Mouse (Mus musculus): ENCODE measurements around the gene Itga6. TPM values are rescaled to one million over a fixed set of nuclear protein-coding genes. Genes with fewer than 3 reads are reported as not detected.

Gene Itga6
- polyA plus RNA-seq, 1 experiment from 2014 or later, result 51.6 TPM

- H3K4me3 ChIP-seq (replicated peaks), result peak overlapping the region; percentile 77
- H3K36me3 ChIP-seq, result no peaks in the 10 kb centered on the region
- peak; percentile 71 for ATAC-seq (ENCODE audit: insufficient number of reproducible peaks, low FRiP score, low TSS enrichment, low read depth)
- peak overlapping the region; percentile 66 for H3K27ac ChIP-seq (replicated peaks)
- WGBS, result under 1% methylated on average over 40 of the region's 40 CpGs
- peak overlapping the region; percentile 69 for H3K9ac ChIP-seq
- H3K4me2 ChIP-seq (replicated peaks), result peak overlapping the region; percentile 95
- H3K4me1 ChIP-seq, result peaks cover 3% of the 10 kb centered on the region; the same call in 1 of the 2 replicates
- H3K27me3 ChIP-seq, result 0 out of 2 replicates have a peak, but pooled peaks cover 3% of the 10 kb centered on the region
- H3K9me3 ChIP-seq (replicated peaks), result no peaks in the 10 kb centered on the region
Measured at GRCm38 (mm10) chr2:71787156-71787590, 41.8 kb downstream of the Itga6 start.

- 0 out of 2 replicates have a peak, but pooled peaks cover 3% of the 10 kb centered on the region for H3K27me3 ChIP-seq
- 5% methylated on average over 32 of the region's 32 CpGs for whole genome bisulfite sequencing
- H3K4me3 ChIP-seq (replicated peaks), result peak overlapping the region; percentile 77
- ATAC-seq (ENCODE audit: insufficient number of reproducible peaks, low FRiP score, low TSS enrichment, low read depth), result 0 out of 2 replicates have a peak, but pooled peaks have one; percentile 8
- no peaks in the 10 kb centered on the region for H3K36me3 ChIP-seq
- H3K9ac ChIP-seq, result peak overlapping the region; percentile 69
- peak overlapping the region; percentile 66 for H3K27ac ChIP-seq (replicated peaks)
- H3K4me1 ChIP-seq, result peaks cover 3% of the 10 kb centered on the region; the same call in 1 of the 2 replicates
- no peaks in the 10 kb centered on the region for H3K9me3 ChIP-seq (replicated peaks)
- peak overlapping the region; percentile 95 for H3K4me2 ChIP-seq (replicated peaks)
Measured at GRCm38 (mm10) chr2:71787591-71788460, 42.4 kb downstream of the Itga6 start.

- Histone ChIP-seq H3K4me3 (replicated peaks) (no peak overlapping the region), H3K27me3 (0 out of 2 replicates have a peak, but pooled peaks cover 3% of the 10 kb centered on the region), H3K4me2 (replicated peaks) (no peak overlapping the region), H3K27ac (replicated peaks) (no peak overlapping the region), H3K36me3 (no peaks in the 10 kb centered on the region), H3K9ac (no peak overlapping the region), H3K9me3 (replicated peaks) (no peaks in the 10 kb centered on the region), H3K4me1 (peaks cover 16% of the 10 kb centered on the region)
- no peak for ATAC-seq (ENCODE audit: insufficient number of reproducible peaks, low FRiP score, low TSS enrichment, low read depth)
- WGBS, result 75% methylated on average over 5 of the region's 5 CpGs
Measured at GRCm38 (mm10) chr2:71790752-71791151, 45.3 kb downstream of the Itga6 start.

GRCm38 (mm10) chr2:71791203-71791602 lies 45.8 kb downstream of the Itga6 start:
- no peak overlapping the region for H3K4me2 ChIP-seq (replicated peaks)
- H3K36me3 ChIP-seq, result no peaks in the 10 kb centered on the region
- no peak overlapping the region for H3K9ac ChIP-seq
- H3K27ac ChIP-seq (replicated peaks), result no peak overlapping the region
- no peak for ATAC-seq (ENCODE audit: insufficient number of reproducible peaks, low FRiP score, low TSS enrichment, low read depth)
- peaks cover 16% of the 10 kb centered on the region for H3K4me1 ChIP-seq
- H3K27me3 ChIP-seq, result 0 out of 2 replicates have a peak, but pooled peaks cover 3% of the 10 kb centered on the region
- H3K4me3 ChIP-seq (replicated peaks), result no peak overlapping the region
- no peaks in the 10 kb centered on the region for H3K9me3 ChIP-seq (replicated peaks)
- 82% methylated on average over 2 of the region's 2 CpGs for WGBS

- Histone ChIP-seq H3K9me3 (replicated peaks) (no peaks in the 10 kb centered on the region), H3K4me3 (replicated peaks) (no peak overlapping the region), H3K9ac (no peak overlapping the region), H3K4me2 (replicated peaks) (no peak overlapping the region), H3K36me3 (no peaks in the 10 kb centered on the region), H3K27me3 (no peaks in the 10 kb centered on the region), H3K4me1 (peaks cover 16% of the 10 kb centered on the region), H3K27ac (replicated peaks) (no peak overlapping the region)
- WGBS, result 57% methylated on average over 6 of the region's 6 CpGs
- no peak for ATAC-seq (ENCODE audit: insufficient number of reproducible peaks, low FRiP score, low TSS enrichment, low read depth)
Measured at GRCm38 (mm10) chr2:71794139-71794538, 48.7 kb downstream of the Itga6 start.

GRCm38 (mm10) chr2:71796787-71797186 lies 51.4 kb downstream of the Itga6 start:
- Histone ChIP-seq H3K4me3 (replicated peaks) (no peak overlapping the region), H3K27me3 (no peaks in the 10 kb centered on the region), H3K27ac (replicated peaks) (no peak overlapping the region), H3K4me1 (peaks cover 22% of the 10 kb centered on the region), H3K9ac (no peak overlapping the region), H3K9me3 (replicated peaks) (no peaks in the 10 kb centered on the region), H3K4me2 (replicated peaks) (no peak overlapping the region), H3K36me3 (no peaks in the 10 kb centered on the region)
- WGBS, result 77% methylated on average over 6 of the region's 6 CpGs
- no peak for ATAC-seq (ENCODE audit: insufficient number of reproducible peaks, low FRiP score, low TSS enrichment, low read depth)

GRCm38 (mm10) chr2:71800798-71801197 lies 55.4 kb downstream of the Itga6 start:
- Histone ChIP-seq H3K4me3 (replicated peaks) (no peak overlapping the region), H3K9me3 (replicated peaks) (no peaks in the 10 kb centered on the region), H3K4me1 (peaks cover 10% of the 10 kb centered on the region; the same call in 1 of the 2 replicates), H3K9ac (no peak overlapping the region), H3K4me2 (replicated peaks) (no peak overlapping the region), H3K27ac (replicated peaks) (no peak overlapping the region), H3K36me3 (no peaks in the 10 kb centered on the region), H3K27me3 (no peaks in the 10 kb centered on the region)
- ATAC-seq (ENCODE audit: insufficient number of reproducible peaks, low FRiP score, low TSS enrichment, low read depth), result no peak
- 64% methylated on average over 6 of the region's 6 CpGs for WGBS

GRCm38 (mm10) chr2:71801691-71802090 lies 56.3 kb downstream of the Itga6 start:
- Histone ChIP-seq H3K4me1 (peaks cover 18% of the 10 kb centered on the region), H3K9me3 (replicated peaks) (no peaks in the 10 kb centered on the region), H3K36me3 (no peaks in the 10 kb centered on the region), H3K4me2 (replicated peaks) (no peak overlapping the region), H3K4me3 (replicated peaks) (no peak overlapping the region), H3K27me3 (no peaks in the 10 kb centered on the region), H3K27ac (replicated peaks) (no peak overlapping the region), H3K9ac (no peak overlapping the region)
- ATAC-seq (ENCODE audit: insufficient number of reproducible peaks, low FRiP score, low TSS enrichment, low read depth), result no peak
- WGBS, result 64% methylated on average over 7 of the region's 7 CpGs

- Histone ChIP-seq H3K4me2 (replicated peaks) (no peak overlapping the region), H3K36me3 (no peaks in the 10 kb centered on the region), H3K27ac (replicated peaks) (no peak overlapping the region), H3K4me3 (replicated peaks) (no peak overlapping the region), H3K9ac (no peak overlapping the region), H3K27me3 (no peaks in the 10 kb centered on the region), H3K4me1 (peaks cover 18% of the 10 kb centered on the region), H3K9me3 (replicated peaks) (no peaks in the 10 kb centered on the region)
- WGBS, result 57% methylated on average over 4 of the region's 4 CpGs
- no peak for ATAC-seq (ENCODE audit: insufficient number of reproducible peaks, low FRiP score, low TSS enrichment, low read depth)
Measured at GRCm38 (mm10) chr2:71802131-71802530, 56.7 kb downstream of the Itga6 start.

GRCm38 (mm10) chr2:71805120-71805519 lies 59.7 kb downstream of the Itga6 start:
- Histone ChIP-seq H3K27me3 (no peaks in the 10 kb centered on the region), H3K4me1 (peaks cover 18% of the 10 kb centered on the region), H3K27ac (replicated peaks) (no peak overlapping the region), H3K9ac (no peak overlapping the region), H3K36me3 (no peaks in the 10 kb centered on the region), H3K9me3 (replicated peaks) (no peaks in the 10 kb centered on the region), H3K4me2 (replicated peaks) (no peak overlapping the region), H3K4me3 (replicated peaks) (no peak overlapping the region)
- WGBS, result 68% methylated on average over 7 of the region's 7 CpGs
- ATAC-seq (ENCODE audit: insufficient number of reproducible peaks, low FRiP score, low TSS enrichment, low read depth), result no peak

GRCm38 (mm10) chr2:71805611-71806567 lies 60.5 kb downstream of the Itga6 start:
- WGBS, result 55% methylated on average over 11 of the region's 11 CpGs
- ATAC-seq (ENCODE audit: insufficient number of reproducible peaks, low FRiP score, low TSS enrichment, low read depth), result no peak

More at GRCm38 (mm10) chr2:71805611-71806567, 60.5 kb downstream of the Itga6 start:
- Histone ChIP-seq H3K4me3 (replicated peaks) (no peak overlapping the region), H3K27me3 (no peaks in the 10 kb centered on the region), H3K27ac (replicated peaks) (no peak overlapping the region), H3K9ac (no peak overlapping the region), H3K4me2 (replicated peaks) (no peak overlapping the region), H3K9me3 (replicated peaks) (no peaks in the 10 kb centered on the region), H3K4me1 (peaks cover 18% of the 10 kb centered on the region), H3K36me3 (no peaks in the 10 kb centered on the region)
